Mouse (Mus musculus): ENCODE measurements around the gene 2610044O15Rik8.

Gene 2610044O15Rik8

DNA sequence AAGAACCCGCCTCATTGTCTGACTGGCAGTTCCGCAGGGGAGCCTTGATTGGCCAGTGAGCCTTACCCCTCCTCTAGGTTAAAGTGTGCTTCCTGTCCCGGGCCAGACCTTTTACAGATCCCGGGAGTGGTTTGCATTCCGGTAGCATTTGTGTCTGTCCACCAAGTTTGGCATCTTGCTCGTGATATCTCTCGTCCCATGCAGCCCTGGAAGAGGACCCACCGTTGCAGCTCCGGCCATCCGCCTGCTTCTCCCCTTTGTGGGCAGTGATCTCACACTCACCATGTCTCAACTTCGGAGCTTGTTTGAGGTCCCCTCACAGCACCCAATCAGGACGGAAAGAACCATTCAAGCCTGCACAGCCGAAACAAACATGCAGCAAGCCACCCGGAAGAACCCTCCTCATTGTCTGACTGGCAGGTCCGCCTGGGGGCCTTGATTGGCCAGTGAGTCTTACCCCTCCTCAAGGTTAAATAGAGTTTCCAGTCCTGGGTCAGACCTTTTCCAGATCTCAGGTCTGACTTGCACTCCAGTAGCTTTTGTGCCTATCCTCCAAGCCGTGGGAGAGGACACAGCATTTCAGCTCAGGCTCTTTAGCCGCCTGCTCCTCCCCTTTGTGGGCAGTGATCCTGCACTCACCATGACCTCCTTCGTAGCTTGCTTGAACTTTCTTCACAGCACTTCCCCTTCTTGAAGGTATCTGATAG, at the start of gene 2610044O15Rik8:
2610044O15Rik8 (minus strand) TSS at position 380 of the 707 bp plus-strand sequence.
- DNase-seq (ENCODE audit: low read depth, low spot score): peak; percentile 91

DNA sequence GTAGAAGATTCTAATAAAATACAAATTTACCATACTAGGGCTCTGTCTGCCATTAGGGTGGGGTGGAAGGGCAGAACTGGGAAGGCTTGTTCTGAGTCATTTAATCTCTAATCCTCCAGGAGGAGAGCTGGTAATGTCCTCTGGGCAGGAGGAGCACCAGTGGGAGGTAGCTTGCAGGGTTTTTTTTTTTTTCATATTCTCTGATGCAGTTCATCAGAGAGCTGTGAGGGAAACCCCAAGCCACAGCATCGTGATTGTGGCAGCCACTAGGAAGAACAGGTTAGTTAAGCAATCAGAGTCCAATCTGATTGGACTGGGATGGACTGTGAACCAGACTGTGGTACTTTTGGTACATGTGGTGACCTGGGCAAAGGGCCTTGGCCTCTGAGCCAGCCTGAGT, 31.7 kb upstream of the 2610044O15Rik8 start:
- DNase-seq (ENCODE audit: low read depth, low spot score): no peak

DNA sequence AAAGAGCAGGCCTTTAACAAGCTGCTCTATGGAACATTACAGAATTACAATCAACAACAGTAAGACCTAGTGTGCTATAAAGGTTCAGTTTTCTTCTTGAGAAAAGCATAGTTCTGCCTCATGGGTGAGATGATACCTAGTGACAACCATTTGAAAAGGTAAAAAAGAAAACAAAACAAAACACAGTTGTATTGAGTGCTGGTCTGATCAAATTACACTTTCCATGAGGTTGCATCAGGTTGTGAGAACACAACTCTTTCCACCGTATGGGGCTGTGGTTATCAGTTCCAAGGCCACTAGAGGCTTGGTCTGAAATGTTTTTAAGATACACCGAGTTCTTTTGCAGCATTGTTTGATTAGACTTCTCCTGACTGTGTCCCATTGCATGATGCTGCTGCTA, 30.1 kb upstream of the 2610044O15Rik8 start:
- DNase-seq (ENCODE audit: low read depth, low spot score): no peak

DNA sequence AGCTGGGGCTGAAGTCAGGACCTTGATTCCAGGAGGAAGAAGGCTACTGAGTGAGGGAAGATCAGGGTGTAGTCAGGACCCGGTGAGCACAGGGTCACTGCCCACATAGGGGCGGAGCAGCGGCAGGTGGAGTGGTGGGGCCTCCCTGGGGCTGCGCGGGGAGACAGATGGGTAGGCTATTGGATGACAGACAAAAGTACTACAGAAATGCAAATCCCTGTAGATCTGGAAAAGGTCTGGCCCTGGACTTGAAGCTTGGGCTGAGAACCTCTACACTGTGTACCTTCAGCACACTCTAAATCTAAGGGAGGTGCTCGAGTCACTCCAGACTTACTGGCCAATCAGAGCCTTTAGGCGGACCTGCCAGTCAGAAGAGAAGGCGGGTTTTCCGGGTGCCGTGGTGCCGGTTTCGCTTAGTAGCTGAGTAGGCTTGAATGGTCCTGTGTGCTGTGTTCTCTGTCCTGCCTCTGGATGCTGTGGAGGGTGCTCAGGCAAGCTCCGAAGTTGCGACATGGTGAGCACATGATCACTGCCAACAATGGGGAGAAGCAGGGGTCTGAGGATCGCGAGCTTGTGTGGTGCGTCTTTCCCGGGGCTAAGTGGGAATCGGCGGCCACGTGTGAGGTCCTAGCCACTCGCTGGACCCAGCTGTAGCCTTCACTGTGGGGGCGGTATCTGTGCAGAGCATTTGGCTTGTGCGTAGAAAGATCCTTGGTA, 29.2 kb upstream of the 2610044O15Rik8 start:
- DNase-seq (ENCODE audit: low read depth, low spot score): peak; percentile 65

DNA sequence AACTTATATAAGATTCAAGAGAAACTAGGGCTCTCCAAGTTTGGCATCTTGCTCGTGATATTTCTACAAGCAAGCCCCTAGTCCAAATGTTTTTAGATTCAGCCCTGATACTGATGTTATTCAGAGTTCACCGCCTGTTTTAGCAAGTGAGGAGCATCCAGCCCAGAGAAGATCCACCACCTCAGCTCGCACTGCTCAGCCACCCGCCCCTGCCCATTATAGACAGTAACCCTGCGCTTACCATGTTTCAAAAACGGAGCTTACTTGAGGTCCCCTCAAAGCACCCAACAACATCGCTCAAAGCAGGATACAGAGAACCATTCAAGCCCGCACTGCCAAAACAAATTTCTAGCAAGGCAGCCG, 561 bp downstream of the 2610044O15Rik8 start:
- no peak for DNase-seq (ENCODE audit: low read depth, low spot score)

All from telencephalon, adult 2 months (tissue).